Mouse (Mus musculus) megakaryocyte, adult 5-6 weeks (primary cell): ENCODE measurements around the gene Lingo3. TPM values are rescaled to one million over a fixed set of nuclear protein-coding genes. Genes with fewer than 3 reads are reported as not detected.
"Not testable (repeated sequence)": the region's sequence is repeated elsewhere in the genome, so short reads cannot be mapped to it uniquely, and the experiment has no call there.

Source experiments
- ATAC-seq: 2 replicates; pipeline ENCODE4 v1.8.0; 2016; ENCODE audit warnings: mild to moderate bottlenecking, inconsistent platforms; ENCODE audit not compliant: poor library complexity, severe bottlenecking
- total RNA-seq, 2 experiments: library from RNA; stranded (forward) in 1 of 2; stranded (reverse) in 1 of 2; fragments of 153-499, 151-499 nt in 1 of 2; fragments of 221-1000, 200-1000 nt in 1 of 2; gene quantifications; 2 replicates each; pipeline versions ENCODE4 v1.2.3 to v1.2.4; 2015 to 2017

Lingo3 gene
- total RNA-seq, 2 experiments from 2014 or later, result not detected

DNA sequence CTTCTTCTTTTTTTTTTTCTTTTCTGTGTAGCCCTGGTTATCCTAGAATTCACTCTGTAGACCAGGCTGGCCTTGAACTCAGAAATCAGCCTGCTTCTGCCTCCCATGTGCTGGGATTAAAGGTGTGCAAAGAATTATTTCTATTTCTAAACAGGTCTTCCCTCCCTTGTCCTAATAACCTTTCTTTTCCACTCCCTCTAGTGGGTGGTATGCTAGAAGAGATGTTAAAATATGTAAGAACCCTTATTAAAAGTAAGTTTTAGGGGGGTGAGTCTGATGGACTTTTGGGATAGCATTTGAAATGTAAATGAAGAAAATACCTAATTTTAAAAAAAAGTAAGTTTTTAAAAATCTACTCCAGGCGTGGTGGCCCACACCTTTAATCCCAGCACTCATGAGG lies 20.5 kb downstream of the Lingo3 start:
- ATAC-seq, result no peak

DNA sequence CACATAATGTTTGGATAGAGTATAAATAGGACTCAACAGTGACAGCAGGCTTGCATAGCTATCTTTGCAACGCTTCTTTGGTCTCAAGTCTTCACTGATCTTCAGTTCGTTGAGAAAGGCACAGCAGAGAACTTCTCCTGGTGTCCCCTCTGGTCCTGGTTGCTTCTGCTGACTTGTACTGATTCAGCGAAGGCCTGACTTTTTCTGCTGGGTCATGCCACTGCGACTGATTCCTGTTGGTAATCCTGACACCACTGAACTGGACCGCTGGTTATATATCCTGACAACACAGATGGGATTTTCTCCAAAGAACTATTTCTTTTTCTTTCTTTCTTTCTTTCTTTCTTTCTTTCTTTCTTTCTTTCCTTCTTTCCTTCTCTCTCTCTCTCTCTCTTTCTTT lies 21.3 kb downstream of the Lingo3 start:
- no peak for ATAC-seq

DNA sequence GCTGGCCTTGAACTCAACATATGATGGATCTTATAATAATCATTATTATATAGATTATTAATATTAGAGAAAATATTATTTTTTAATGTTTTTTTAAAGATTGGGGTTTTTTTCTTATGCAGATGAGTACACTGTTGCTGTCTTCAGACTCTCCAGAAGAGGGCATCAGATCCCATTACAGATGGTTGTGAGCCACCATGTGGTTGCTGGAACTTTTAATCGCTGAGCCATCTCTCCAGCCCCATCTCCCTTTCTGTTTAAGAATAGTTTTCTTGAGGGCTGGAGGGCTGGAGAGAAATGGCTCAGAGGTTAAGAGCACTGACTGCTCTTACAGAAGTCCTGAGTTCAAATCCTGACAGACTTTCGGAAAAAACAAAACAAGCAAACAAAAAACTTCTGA lies 21.8 kb downstream of the Lingo3 start:
- no peak for ATAC-seq

DNA sequence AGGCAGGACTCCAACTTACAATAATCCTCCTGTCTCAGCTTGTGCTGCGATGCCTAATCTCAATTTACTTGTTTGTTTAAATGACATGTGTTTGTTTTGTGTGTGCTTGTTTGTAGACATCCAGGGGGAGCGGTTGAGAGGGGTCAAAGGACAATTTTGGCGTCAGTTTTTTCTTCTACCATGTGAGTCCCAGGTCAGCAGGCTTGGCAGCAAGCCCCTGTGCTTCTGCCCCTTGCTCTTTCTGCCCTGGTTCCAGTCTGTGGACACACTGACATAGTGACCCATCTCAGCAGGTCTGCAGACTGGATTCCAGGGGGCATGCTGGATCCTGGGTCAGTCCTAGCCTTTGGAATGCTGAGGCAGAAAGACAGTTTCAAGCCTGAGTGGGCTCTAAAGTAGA lies 24.4 kb downstream of the Lingo3 start:
- no peak for ATAC-seq

DNA sequence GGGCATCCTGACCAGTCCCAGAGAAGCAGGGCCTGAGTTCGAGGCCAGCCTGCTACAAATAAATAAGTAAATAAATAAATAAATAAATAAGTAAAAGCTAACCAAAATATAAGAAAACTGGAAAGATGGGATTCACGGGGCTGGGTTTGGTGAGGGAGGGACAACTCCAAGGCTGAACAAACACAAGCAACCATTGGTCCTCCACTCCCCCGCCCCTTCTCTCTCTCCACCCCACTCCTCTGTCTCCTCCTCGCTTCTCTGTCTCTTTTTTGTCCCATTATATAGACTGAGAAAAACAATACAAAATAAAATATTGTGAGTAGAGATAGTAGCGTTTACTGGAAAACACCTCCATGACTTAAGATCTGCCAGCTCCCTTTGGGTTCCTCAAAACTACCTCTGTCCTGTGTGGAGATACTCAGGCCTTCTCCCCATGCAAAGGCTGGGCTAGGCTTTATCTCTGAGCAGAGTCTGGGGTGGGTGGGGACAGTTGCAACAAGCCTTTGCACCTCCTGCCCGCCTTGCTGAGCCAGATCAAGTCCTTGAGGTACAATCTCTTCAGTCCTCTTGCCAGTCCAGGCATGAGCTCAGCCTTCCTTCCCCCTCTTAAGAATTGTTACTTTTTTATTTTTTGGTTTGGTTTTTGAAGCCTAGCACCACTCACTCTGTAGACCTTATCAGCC lies 25.1 kb downstream of the Lingo3 start:
- no peak for ATAC-seq

DNA sequence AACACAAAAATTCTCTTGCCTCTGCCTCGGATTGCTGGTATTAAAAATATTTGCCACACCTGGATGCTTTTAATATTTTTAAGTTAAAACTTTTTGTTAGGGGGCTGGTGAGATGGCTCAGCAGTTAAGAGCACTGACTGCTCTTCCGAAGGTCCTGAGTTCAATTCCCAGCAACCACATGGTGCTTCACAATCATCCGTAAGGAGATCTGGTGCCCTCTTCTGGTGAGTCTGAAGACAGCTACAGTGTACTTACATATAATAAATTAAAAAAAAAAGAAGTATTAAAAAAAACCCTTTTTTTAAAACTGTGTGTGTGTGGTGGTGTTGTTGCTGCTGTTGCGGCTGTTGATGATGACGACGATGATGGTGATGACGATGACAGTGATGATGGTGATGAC lies 25.9 kb downstream of the Lingo3 start:
- ATAC-seq, result not testable (repeated sequence)

DNA sequence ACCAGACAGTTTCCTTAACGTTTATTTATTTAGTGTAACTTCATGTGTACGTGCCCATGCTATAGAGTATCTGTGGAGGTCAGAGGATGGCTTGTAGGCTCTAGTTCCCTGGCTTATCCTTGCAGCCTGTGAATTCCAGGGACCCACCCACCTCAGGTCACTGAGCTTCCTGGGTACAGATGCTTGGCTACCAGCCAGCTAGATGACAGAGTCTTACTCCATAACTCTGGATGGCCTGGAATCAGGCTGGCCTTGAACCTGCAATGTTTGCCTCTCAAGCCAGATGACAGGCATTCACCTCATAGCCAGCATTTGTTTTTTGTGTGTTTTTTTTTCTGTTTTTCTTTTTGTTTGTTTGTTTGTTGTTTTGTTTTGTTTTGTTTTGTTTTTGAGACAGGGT lies 26.7 kb downstream of the Lingo3 start:
- no peak for ATAC-seq

DNA sequence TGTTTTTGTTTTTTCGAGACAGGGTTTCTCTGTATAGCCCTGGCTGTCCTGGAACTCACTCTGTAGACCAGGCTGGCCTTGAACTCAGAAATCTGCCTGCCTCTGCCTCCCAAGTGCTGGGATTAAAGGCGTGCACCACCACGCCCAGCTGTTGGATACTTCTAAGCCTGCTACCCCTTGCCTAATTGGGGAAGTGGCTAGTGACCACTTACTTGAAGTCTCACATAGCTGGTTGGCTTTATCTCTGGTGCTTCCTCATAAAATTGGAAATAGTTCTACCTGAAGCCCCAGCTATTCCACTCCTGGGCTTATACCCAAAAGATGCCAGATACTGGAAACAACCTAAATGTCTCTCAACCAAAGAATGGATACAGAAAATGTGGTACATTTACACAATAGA lies 27.5 kb downstream of the Lingo3 start:
- ATAC-seq, result peak; percentile 83

DNA sequence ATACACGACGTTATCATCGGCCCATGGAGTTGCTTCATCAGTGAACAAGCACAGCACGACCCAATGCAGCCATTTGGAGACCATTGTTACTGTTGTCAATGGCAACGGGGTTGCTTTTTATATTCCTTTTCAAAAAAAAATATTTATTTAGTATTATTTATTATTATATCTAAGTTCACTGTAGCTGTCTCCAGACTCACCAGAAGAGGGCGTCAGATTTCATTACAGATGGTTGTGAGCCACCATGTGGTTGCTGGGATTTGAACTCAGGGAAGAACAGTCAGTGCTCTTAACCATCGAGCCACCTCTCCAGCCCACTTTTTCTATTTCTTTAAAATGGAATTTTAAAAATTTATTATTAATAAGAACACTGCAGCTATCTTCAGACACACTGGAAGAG lies 29.0 kb downstream of the Lingo3 start:
- ATAC-seq, result no peak

DNA sequence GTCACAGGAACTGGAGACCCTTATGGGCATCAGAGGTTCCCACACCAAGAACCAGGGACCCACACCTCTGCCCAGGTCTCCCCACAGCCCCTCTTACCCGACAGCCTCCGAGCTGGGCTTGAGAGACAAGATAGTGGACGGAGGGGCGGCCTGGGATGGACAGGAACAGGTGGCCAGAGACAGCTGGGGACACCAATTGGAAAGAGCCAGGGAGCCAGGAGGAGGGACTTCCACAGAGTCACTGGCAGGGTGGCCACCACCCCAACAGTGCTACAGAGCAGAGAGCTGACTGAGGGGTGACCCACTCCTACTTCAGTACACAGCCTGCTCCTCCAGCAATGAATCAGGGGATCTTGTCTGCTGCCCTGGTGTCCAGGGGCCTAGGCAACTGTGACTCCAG lies 30.5 kb downstream of the Lingo3 start, which contains the start of gene Jsrp1:
Gene Jsrp1, minus strand, starts transcription at position 133 of the 400 bp plus-strand sequence.
- ATAC-seq, result no peak

DNA sequence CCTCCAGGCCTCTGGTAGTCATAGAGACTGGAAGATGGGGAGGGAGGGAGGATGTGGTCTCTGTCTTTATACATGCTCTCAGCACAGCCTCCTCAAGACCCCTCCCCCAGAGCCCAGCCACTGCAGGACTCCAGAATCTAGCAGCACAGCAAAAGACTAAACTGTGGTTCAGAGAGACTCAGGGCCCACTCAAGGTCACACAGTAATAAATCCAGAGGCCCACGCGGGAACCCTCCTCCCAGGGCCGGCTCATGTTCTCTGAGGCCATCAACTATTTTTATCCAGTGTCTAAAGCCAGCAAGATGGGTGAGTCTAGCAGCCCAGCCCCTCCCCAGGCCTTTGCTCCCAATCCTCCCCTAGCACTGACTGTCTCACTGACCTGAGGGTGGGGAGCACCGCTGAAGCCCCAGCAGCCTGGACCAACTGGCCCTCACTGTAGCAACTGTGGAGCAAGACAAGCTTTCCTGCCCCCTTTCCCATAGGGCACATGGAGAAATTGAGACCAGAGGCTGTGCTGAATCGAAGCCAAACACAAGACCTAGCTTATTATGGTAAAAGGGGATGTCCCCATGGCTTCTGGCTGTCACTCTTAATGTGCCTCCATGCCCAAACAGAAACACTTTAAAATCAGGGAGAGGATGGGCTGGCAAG lies 31.3 kb downstream of the Lingo3 start:
- no peak for ATAC-seq

DNA sequence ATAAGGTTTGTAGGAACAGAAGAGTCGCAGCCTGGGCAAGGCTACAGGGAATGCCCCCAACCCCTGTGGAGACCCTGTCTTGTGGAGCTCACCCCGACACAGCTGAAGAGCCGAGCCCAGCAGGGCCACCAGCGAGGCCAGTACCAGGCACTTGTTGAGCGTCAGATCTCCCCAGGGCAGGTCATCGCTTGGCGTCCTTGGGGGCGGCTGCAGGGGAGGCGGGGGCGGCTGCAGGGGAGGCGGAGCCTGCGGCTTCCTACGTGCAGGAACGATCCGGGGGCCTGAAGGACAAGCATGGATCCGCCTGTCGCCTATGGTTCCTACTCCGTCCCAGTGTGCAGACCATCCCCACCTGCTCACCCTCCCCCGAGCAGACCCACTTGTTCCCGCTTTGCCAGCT lies 33.8 kb downstream of the Lingo3 start:
- ATAC-seq, result no peak

DNA sequence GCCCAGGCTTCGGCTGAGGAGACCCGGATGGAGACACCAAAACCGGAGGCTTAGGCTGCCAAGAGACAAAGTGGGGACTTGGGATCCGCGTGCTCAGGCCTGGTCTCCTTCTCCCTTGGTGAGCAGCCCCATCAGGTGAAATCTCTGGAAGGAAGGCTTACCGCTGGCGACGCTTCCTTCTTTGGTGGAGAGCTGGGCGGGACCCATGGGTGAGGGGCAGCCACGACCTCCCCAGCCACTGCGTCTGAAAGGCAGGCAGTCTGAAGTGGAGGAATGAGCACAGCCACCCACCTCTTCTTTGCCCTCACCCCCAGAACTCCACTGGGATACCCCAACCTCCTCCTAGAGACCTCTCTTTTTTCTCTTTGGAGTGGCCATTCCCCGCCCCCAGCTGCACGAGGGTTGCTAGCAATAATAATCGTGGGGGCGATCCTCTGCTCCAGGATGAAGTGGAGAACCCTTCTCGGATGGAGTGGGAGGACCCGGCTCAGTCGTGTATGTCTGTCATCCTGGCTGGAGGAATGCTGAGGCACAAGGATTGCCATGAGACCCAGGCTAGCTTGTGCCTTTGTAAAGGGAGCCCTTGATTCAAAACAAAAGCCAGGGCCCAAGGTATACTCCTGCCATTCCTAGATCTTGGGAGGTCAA lies 34.7 kb downstream of the Lingo3 start:
- ATAC-seq, result no peak

DNA sequence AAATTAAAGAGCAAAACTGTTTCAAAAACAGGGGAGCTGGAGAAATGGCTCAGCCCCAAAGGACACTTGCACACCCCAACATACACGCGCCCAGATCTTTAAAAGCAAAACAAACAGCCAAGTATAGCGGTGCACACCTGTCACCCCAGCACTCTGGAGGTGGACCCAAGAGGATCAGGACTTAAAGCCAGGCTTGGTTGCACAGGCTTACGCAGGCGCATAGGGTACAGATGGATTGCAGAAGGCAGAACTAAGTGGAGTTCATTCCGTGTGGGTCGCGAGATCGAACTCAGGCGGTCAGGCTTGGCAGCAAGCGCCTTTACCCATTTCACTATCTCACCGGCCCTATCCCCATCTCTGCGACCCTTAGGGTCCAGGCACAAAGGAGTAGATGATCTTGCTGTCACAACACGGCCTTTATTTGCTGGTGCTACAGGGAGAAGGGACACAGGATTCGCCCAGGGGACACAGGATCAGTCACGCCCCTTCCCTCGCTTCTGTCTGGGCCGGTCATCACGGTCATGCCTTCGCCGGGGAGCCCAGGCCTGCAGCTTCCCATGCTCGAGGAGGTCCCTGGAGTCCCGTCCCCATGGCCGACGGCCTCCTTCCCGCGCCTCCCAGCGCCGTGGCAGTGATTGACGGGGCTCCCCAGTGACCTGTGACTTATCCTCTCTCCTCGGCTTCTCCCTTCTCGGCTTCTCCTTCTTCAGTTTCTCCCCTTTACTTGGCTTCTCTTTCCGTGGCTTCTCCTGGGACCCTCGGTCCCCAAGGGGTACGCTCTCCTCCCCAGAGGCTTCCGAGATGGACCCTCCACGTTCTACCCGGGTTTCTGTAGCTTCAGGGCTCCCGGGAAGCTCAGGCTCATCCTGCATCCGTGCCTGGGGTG lies 35.5 kb downstream of the Lingo3 start:
- ATAC-seq, result no peak

DNA sequence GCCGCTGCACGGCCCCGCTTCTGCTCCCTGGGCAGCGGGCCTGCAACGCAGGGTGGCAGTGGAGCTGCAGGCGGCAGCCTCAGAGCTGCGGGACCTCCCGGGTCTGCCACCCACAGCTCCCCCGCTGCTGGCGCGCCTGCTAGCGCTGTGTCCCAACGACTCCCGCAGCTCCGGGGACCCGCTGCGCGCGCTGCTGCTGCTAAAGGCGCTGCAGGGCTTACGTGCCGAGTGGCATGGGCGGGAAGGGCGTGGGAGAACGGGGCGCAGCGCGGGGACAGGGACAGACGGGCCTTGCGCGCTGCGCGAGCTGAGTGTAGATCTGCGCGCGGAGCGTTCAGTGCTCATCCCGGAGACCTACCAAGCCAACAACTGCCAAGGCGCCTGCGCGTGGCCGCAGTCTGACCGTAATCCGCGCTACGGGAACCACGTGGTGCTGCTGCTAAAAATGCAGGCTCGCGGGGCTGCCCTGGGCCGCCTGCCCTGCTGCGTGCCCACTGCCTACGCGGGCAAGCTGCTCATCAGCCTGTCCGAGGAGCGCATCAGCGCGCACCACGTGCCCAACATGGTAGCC lies 36.7 kb downstream of the Lingo3 start:
- ATAC-seq, result peak; percentile 22

DNA sequence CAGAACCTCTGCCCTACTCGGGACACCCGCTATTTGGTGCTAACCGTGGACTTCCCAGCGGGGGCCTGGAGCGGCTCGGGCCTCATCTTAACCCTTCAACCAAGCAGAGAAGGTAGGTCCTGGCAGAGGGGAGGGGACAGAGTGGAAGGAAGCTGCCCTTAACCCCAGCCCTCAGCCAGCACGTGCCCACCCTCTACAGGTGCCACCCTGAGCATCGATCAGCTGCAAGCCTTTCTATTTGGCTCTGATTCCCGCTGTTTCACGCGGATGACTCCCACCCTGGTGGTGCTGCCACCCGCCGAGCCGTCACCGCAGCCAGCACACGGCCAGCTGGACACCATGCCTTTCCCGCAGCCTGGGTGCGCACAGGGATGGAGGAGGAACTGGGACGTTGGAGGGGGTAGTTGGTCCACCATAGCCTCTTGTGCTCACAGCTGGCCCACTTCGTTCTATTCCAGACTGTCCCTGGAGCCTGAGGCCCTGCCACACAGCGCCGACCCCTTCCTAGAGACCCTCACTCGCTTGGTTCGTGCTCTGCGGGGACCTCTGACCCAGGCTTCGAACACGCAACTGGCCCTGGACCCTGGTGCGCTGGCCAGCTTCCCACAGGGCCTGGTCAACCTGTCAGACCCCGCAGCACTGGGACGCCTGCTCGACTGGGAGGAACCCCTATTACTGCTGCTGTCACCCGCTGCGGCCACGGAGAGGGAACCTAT lies 37.3 kb downstream of the Lingo3 start:
- no peak for ATAC-seq

DNA sequence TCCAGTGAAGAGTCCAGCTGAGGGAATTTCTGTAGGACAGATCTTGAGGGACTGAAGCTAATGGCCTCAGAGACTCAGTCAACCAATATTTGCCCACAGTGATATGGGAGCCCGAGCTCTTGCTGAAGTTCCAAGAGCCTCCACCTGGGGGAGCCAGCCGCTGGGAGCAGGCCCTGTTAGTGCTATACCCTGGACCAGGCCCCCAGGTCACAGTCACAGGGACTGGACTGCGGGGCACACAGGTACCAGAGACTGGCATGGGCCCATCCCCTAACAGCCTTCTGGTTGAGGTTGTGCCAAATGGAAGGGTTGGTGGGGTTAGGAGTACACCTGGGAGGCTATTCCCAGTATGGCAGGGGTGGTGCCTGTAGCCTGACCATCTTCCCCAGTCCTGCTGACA lies 37.9 kb downstream of the Lingo3 start:
- ATAC-seq, result peak; percentile 74

DNA sequence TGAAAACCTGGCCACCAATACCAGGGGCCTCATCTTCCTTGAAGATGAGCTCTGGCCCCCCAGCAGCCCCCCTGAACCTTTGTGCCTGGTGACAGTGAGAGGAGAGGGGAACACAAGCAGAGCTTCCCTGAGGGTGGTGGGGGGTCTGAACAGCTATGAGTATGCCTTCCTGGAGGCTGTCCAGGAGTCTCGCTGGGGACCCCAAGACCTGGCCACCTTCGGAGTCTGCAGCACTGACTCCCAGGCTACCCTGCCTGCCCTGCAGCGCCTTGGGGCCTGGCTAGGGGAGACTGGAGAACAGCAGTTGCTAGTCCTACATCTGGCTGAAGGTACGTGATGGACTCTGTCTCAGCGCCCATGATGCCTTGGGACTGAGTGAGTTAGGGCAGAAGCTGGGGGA lies 38.5 kb downstream of the Lingo3 start:
- ATAC-seq, result no peak

DNA sequence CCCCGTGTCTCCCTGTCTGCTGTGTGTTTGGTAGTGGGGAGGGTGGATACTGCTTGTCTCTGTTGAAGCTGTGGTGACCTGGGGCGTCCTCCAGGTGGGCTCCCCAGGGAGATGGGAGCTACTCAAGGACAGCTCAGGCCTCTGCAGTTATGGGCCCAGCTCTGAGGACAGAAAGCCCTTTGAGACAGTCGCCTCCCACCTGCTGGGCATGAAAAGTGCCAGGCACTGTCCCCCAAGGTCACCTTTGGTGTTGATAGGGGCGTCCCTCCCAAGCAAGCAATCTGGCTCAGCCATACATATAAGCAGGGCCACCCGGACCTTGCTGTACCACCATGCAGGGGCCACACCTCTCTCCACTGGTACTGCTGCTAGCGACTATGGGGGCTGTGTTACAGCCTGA lies 38.9 kb downstream of the Lingo3 start, which contains the start of gene Amh:
Gene Amh, plus strand, starts transcription at position 328 of the 400 bp plus-strand sequence.
- no peak for ATAC-seq

DNA sequence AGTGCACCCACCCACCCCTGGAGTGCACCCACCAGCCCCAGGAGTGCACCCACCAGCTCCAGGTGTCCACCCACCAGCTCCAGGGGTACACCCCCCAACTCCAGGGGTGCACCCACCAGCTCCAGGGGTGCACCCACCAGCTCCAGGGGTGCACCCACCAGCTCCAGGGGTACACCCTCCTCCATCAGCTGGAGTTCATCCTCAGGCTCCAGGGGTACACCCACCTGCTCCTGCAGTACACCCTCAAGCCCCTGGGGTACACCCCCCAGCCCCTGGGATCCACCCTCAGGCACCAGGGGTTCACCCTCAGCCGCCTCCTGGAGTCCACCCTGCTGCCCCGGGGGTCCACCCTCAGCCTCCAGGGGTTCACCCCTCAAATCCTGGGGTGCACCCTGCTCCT lies 39.5 kb downstream of the Lingo3 start:
- no peak for ATAC-seq
